Mouse (Mus musculus): Measurements from ENCODE around the gene Scd4. TPM values are rescaled to one million over a fixed set of nuclear protein-coding genes. Genes with fewer than 3 reads are reported as not detected.
A peak's percentile ranks its signal among the peaks of the same experiment; 100 is the strongest.
"Not testable (repeated sequence)": the region's sequence is repeated elsewhere in the genome, so short reads cannot be mapped to it uniquely, and the experiment has no call there.

Scd4 gene
- polyA plus RNA-seq, 1 experiment from 2014 or later, result 0.15 TPM

- 79% methylated on average over 1 of the region's 1 CpGs for WGBS
- ATAC-seq (ENCODE audit: insufficient read depth, low FRiP score, low read depth), result not testable (repeated sequence)
These were observed 22.7 kb upstream of the Scd4 start for GRCm38 (mm10) chr19:44310155-44310575.

GRCm38 (mm10) chr19:44310814-44311213 is 22.1 kb upstream of the Scd4 start:
- Histone ChIP-seq H3K4me3 (replicated peaks) (no peak overlapping the region), H3K4me1 (peaks cover 4% of the 10 kb centered on the region), H3K9ac (no peak overlapping the region), H3K36me3 (peaks cover 22% of the 10 kb centered on the region; the same call in 1 of the 2 replicates), H3K27me3 (replicated peaks) (no peaks in the 10 kb centered on the region), H3K27ac (no peak overlapping the region), H3K9me3 (no peaks in the 10 kb centered on the region), H3K4me2 (no peak overlapping the region)
- no peak for ATAC-seq (ENCODE audit: insufficient read depth, low FRiP score, low read depth)
- WGBS, result 50% methylated on average over 5 of the region's 5 CpGs

More at GRCm38 (mm10) chr19:44310155-44310575, 22.7 kb upstream of the Scd4 start:
- not testable (repeated sequence) for H3K9ac ChIP-seq; H3K4me3 ChIP-seq (replicated peaks); H3K9me3 ChIP-seq; H3K4me2 ChIP-seq; H3K27me3 ChIP-seq (replicated peaks); H3K27ac ChIP-seq; H3K4me1 ChIP-seq
- H3K36me3 ChIP-seq, result peaks cover 28% of the 10 kb centered on the region

DNA sequence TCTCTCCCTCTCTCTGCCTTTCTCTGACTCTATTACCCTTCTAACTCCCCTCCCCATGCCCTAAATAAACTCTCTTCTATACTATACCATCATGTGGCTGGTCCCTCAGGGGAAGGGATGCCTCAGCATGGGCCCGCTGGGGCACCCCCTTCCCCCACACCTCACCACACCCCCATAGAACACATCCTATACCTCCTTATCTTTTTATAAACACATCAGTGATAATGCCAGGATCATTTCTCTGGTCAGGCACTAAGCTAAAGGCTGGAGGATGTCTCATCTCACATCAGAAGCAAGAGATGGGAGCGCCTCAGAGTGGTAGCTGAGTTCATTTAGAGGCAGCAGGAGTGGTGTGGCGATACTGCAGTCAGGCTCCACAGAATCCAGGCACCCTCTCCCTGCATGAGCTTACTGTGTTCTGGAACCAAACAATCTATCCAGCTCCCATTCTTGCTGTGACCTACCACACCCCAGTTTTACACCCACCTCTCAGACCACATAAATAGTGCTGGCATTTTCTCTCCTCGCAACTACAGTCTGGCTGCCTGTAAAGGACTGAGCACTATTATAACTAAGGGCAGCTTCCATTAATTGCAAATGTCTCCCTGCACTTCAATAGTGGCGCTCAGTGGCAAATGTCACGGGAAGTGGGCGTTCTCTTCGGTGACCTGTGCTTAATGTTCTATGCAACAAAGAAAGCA is 21.4 kb upstream of the Scd4 start:
- Histone ChIP-seq H3K27me3 (replicated peaks) (no peaks in the 10 kb centered on the region), H3K9me3 (no peaks in the 10 kb centered on the region), H3K9ac (no peak overlapping the region), H3K4me3 (replicated peaks) (no peak overlapping the region), H3K4me2 (no peak overlapping the region), H3K27ac (no peak overlapping the region), H3K4me1 (peaks cover 4% of the 10 kb centered on the region), H3K36me3 (peaks cover 22% of the 10 kb centered on the region; the same call in 1 of the 2 replicates)
- no peak for ATAC-seq (ENCODE audit: insufficient read depth, low FRiP score, low read depth)
- 68% methylated on average over 8 of the region's 8 CpGs for WGBS

DNA sequence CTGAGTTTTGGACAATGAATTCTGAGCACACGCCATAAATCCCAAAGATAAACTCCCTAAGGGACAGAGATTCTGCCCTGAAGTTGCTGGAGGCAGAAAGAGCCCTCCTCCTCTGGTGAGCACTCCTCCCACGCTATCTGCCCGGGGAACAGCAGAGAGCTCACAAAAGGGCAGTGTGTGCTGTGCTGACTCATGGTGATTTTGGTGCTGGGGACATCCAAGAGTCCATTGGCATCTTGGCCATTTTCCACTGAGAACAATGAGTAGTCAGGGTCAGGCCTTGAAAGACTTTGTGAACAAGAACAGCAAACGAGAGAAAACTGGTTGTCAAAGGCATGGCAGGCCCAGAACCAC is 20.9 kb upstream of the Scd4 start:
- no peak overlapping the region for H3K4me2 ChIP-seq
- WGBS, result 33% methylated on average over 4 of the region's 4 CpGs
- H3K4me1 ChIP-seq, result peaks cover 4% of the 10 kb centered on the region
- no peaks in the 10 kb centered on the region for H3K27me3 ChIP-seq (replicated peaks)
- no peak overlapping the region for H3K4me3 ChIP-seq (replicated peaks)
- H3K36me3 ChIP-seq, result peaks cover 19% of the 10 kb centered on the region; the same call in 1 of the 2 replicates
- no peak overlapping the region for H3K9ac ChIP-seq
- no peaks in the 10 kb centered on the region for H3K9me3 ChIP-seq
- no peak for ATAC-seq (ENCODE audit: insufficient read depth, low FRiP score, low read depth)
- H3K27ac ChIP-seq, result no peak overlapping the region

GRCm38 (mm10) chr19:44313066-44313465 is 19.8 kb upstream of the Scd4 start:
- ATAC-seq (ENCODE audit: insufficient read depth, low FRiP score, low read depth), result no peak
- H3K36me3 ChIP-seq, result peaks cover 8% of the 10 kb centered on the region; the same call in 1 of the 2 replicates
- 76% methylated on average over 3 of the region's 3 CpGs for WGBS
- H3K27ac ChIP-seq, result no peak overlapping the region
- H3K4me1 ChIP-seq, result peaks cover 4% of the 10 kb centered on the region
- H3K9me3 ChIP-seq, result no peaks in the 10 kb centered on the region
- no peak overlapping the region for H3K4me3 ChIP-seq (replicated peaks)
- no peak overlapping the region for H3K9ac ChIP-seq
- no peaks in the 10 kb centered on the region for H3K27me3 ChIP-seq (replicated peaks)
- H3K4me2 ChIP-seq, result no peak overlapping the region

GRCm38 (mm10) chr19:44314327-44314759 is 18.5 kb upstream of the Scd4 start:
- peak overlapping the region; percentile 50 for H3K4me3 ChIP-seq (replicated peaks)
- H3K9me3 ChIP-seq, result no peaks in the 10 kb centered on the region
- peak overlapping the region; percentile 23; the same call in 1 of the 2 replicates for H3K9ac ChIP-seq
- no peaks in the 10 kb centered on the region for H3K36me3 ChIP-seq
- peak overlapping the region; percentile 86 for H3K27ac ChIP-seq
- H3K27me3 ChIP-seq (replicated peaks), result no peaks in the 10 kb centered on the region
- peaks cover 4% of the 10 kb centered on the region for H3K4me1 ChIP-seq
- under 1% methylated on average over 18 of the region's 18 CpGs for WGBS
- peak overlapping the region; percentile 83 for H3K4me2 ChIP-seq
- ATAC-seq (ENCODE audit: insufficient read depth, low FRiP score, low read depth), result peak; percentile 91

- H3K4me2 ChIP-seq, result peak overlapping the region; percentile 83
- peak overlapping the region; percentile 86 for H3K27ac ChIP-seq
- no peaks in the 10 kb centered on the region for H3K9me3 ChIP-seq
- peak; percentile 67 for ATAC-seq (ENCODE audit: insufficient read depth, low FRiP score, low read depth)
- peaks cover 4% of the 10 kb centered on the region for H3K4me1 ChIP-seq
- peak overlapping the region; percentile 50 for H3K4me3 ChIP-seq (replicated peaks)
- no peaks in the 10 kb centered on the region for H3K27me3 ChIP-seq (replicated peaks)
- under 1% methylated on average over 11 of the region's 11 CpGs for WGBS
- H3K36me3 ChIP-seq, result no peaks in the 10 kb centered on the region
- 0 out of 2 replicates have a peak overlapping the region, but pooled peaks have one; percentile 23 for H3K9ac ChIP-seq
These were observed 17.9 kb upstream of the Scd4 start for GRCm38 (mm10) chr19:44314871-44315414.

- Histone ChIP-seq H3K4me3 (replicated peaks) (no peak overlapping the region), H3K4me2 (no peak overlapping the region), H3K4me1 (peaks cover 4% of the 10 kb centered on the region), H3K9ac (no peak overlapping the region), H3K27ac (no peak overlapping the region), H3K9me3 (no peaks in the 10 kb centered on the region), H3K27me3 (replicated peaks) (no peaks in the 10 kb centered on the region), H3K36me3 (no peaks in the 10 kb centered on the region)
- WGBS, result 50% methylated on average over 5 of the region's 5 CpGs
- ATAC-seq (ENCODE audit: insufficient read depth, low FRiP score, low read depth), result no peak
These were observed 16.1 kb upstream of the Scd4 start for GRCm38 (mm10) chr19:44316752-44317315.

- 66% methylated on average over 5 of the region's 5 CpGs for WGBS
- H3K36me3 ChIP-seq, result no peaks in the 10 kb centered on the region
- H3K27ac ChIP-seq, result no peak overlapping the region
- H3K9me3 ChIP-seq, result no peaks in the 10 kb centered on the region
- no peak overlapping the region for H3K9ac ChIP-seq
- no peak for ATAC-seq (ENCODE audit: insufficient read depth, low FRiP score, low read depth)
- H3K4me3 ChIP-seq (replicated peaks), result no peak overlapping the region
- H3K4me2 ChIP-seq, result no peak overlapping the region
- no peaks in the 10 kb centered on the region for H3K27me3 ChIP-seq (replicated peaks)
- peaks cover 4% of the 10 kb centered on the region for H3K4me1 ChIP-seq
These were observed 15.5 kb upstream of the Scd4 start for GRCm38 (mm10) chr19:44317391-44317790.

- ATAC-seq (ENCODE audit: insufficient read depth, low FRiP score, low read depth), result no peak
- Histone ChIP-seq H3K27ac (no peak overlapping the region), H3K9me3 (no peaks in the 10 kb centered on the region)
These were observed 14.3 kb upstream of the Scd4 start for GRCm38 (mm10) chr19:44318545-44318944.

DNA sequence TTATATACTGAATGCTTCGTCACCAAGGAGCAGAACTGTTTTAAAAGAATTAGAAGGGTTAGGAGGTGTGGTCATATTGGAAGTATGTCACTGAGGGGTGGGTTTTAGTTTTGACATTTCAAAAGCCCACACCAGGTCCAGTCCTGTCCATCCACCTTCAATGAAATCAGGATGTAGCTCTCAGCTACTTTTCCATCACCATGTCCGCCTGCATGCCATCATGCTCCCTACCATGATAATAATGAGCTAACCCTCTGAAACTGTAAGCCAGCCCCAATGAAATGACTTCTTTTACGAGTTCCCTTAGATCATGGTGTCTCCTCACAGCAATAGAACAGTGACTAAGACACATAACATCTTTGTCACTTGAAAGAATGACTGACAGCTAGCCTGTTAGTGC is 12.6 kb upstream of the Scd4 start:
- no peaks in the 10 kb centered on the region for H3K9me3 ChIP-seq
- H3K4me2 ChIP-seq, result no peak overlapping the region
- no peak overlapping the region for H3K9ac ChIP-seq
- ATAC-seq (ENCODE audit: insufficient read depth, low FRiP score, low read depth), result no peak
- no peak overlapping the region for H3K27ac ChIP-seq
- no peaks in the 10 kb centered on the region for H3K36me3 ChIP-seq
- H3K4me1 ChIP-seq, result no peaks in the 10 kb centered on the region
- H3K27me3 ChIP-seq (replicated peaks), result no peaks in the 10 kb centered on the region
- no peak overlapping the region for H3K4me3 ChIP-seq (replicated peaks)
- 83% methylated on average over 3 of the region's 3 CpGs for WGBS

More at GRCm38 (mm10) chr19:44318545-44318944, 14.3 kb upstream of the Scd4 start:
- Histone ChIP-seq H3K4me1 (peaks cover 4% of the 10 kb centered on the region), H3K36me3 (no peaks in the 10 kb centered on the region), H3K4me3 (replicated peaks) (no peak overlapping the region), H3K4me2 (no peak overlapping the region), H3K9ac (no peak overlapping the region), H3K27me3 (replicated peaks) (no peaks in the 10 kb centered on the region)

DNA sequence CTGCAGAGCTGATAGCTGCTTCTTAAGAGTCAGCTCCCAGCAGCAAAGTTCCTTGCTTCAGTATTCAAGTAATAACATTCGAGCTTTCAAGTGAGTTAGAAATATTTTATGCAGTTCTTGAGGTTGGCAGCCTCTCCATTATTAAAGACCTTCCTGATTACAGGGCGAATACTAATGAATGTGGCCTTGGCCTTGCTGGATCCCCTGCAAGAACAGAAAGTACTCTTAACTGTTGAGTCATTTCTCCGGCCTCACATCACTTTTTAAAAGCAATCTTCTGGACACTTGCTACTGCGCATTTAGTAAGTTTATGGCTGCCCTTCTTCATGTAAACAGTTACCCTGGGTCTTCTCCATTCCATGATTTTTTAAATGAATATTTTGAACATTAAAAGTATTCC is 11.7 kb upstream of the Scd4 start:
- 64% methylated on average over 4 of the region's 4 CpGs for WGBS

More for the DNA sequence above, 11.7 kb upstream of the Scd4 start:
- Histone ChIP-seq H3K27ac (no peak overlapping the region), H3K4me3 (replicated peaks) (no peak overlapping the region), H3K4me1 (no peaks in the 10 kb centered on the region), H3K36me3 (no peaks in the 10 kb centered on the region), H3K9me3 (no peaks in the 10 kb centered on the region), H3K4me2 (no peak overlapping the region), H3K27me3 (replicated peaks) (no peaks in the 10 kb centered on the region), H3K9ac (no peak overlapping the region)
- no peak for ATAC-seq (ENCODE audit: insufficient read depth, low FRiP score, low read depth)

All from stomach, embryonic 15.5 days (tissue).